Mouse (Mus musculus): ENCODE measurements around the gene Mrpl51.

Gene Mrpl51

DNA sequence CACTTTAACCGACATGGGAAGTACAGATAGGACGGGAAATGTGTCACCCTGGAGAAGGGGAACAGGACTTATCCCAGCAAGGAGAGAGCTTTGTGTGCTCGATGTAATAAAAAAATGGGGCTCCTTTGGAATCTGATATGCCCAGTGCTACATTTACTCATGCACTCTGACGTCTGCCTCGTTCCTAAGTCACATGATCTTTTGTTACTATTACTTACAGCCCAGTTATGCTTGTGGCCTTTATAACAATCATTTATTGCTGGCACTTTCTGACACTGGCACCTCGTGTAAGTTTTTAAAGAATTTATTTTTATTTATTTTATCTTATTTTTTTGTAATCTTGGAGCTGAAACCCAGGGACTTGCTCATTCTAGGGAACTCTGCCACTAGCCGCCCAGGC, 1.8 kb downstream of the Mrpl51 start:
- DNase-seq = no peak

GRCm38 (mm10) chr6:125195541-125196075, 4.0 kb downstream of the Mrpl51 start:
- no peak for DNase-seq

DNA sequence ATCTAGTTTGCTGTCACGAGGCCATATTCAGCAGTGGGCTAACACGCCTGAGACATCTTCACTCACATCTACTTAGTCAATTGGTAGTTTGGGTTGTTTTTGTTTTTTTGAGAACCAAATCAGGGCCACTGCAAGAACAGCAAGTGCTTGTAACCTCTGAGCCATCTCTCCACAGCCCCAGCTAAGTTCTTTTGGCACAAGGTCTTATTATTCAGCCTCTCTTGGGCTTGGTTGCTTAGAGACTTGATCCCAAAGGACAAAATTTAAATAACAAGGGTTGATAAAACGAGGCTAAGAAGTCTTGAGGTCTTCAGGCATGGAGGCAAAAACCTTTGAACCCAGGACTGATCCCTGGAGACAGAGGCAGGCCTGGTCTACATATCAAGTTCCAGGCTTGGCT, 4.7 kb downstream of the Mrpl51 start:
- DNase-seq = no peak

DNA sequence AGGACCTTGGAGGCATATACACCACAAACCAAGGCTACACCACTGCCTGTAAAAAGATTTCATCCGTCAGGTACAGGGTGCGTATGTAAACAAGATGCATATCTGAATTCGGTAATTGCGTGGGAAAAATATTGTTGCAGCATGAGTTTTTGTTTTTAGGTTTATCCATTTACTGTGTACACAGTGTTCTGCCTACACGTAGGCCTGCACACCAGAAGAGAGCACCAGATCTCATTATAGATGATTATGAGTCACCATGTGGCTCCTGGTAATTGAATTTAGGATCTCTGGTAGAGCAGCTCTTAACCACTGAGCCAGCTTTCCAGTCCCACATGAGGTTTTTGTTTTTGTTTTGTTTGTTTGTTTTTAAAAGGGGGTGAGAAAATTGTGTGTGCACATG, 5.6 kb downstream of the Mrpl51 start:
- no peak for DNase-seq

GRCm38 (mm10) chr6:125210436-125210835, 18.8 kb downstream of the Mrpl51 start:
- no peak for DNase-seq

GRCm38 (mm10) chr6:125212621-125213020, 21.0 kb downstream of the Mrpl51 start:
- no peak for DNase-seq

DNA sequence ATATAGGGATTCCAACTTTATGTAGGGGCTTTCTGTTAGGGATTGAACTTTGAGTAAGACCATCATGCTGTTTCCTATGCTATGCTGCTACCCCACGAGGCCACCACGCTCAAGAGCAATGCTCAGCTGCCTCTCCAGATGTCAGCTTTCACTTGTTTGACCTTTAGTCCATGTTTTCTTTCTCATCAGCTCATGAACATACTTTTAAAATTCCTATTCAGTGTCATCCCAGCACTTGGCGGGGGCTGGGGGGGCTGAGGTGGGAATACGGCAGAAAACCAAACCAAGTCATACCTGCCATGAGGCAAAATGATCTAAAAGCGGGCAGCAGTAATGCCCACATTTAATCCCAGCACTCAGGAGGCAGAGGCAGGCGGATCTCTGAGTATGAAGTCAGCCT, 21.5 kb downstream of the Mrpl51 start:
- DNase-seq = no peak

GRCm38 (mm10) chr6:125213715-125214114, 22.1 kb downstream of the Mrpl51 start:
- DNase-seq = no peak

DNA sequence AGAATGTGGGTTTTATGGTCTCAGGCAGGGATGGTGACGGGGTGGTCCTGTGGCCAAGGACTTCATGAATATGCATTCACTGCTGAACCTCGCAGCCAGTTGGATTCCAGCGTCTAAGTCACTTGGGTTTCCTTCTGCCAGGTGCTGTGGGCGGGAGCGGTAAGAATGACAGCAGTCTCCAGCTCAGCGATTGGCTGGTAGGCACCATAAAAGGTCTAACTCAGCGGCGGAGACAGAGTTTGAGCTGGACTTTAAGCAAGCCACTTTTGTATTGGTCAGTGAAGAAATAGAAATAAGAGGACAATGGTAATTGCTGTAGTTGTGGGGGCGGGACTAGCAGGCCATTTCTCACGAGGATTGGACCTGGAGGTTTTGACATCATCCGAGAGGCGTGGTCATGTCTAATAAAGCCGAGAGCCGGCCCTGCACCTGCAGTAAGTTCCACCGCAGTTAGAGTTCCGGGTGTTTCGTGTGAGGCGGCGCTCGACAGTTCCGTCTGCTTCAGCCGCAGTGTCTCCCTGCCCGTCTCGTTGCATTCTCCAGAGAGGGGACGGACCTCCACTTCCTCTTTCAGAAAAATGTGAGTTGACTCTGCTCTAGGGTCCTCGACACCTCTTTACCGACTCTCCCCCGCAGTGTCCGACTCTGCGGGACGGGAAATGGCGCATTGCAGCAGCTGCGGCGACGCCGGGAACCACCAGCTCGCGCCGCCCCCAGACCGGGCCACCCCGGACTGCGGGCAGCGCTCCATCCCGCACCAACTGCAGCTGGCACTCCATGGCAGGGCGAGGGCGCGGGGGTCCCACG, 23.8 kb downstream of the Mrpl51 start, which contains the start of gene Vamp1:
Gene Vamp1 (plus strand): TSS at position 404 of the 807 bp plus-strand sequence.
- DNase-seq = peak; percentile 95

- DNase-seq = peak; percentile 48 to 51
These were observed 25.3 kb downstream of the Mrpl51 start for GRCm38 (mm10) chr6:125216898-125217297.

GRCm38 (mm10) chr6:125217899-125218298, 26.3 kb downstream of the Mrpl51 start:
- DNase-seq = peak in 1 of 2 experiments; percentile 35

DNA sequence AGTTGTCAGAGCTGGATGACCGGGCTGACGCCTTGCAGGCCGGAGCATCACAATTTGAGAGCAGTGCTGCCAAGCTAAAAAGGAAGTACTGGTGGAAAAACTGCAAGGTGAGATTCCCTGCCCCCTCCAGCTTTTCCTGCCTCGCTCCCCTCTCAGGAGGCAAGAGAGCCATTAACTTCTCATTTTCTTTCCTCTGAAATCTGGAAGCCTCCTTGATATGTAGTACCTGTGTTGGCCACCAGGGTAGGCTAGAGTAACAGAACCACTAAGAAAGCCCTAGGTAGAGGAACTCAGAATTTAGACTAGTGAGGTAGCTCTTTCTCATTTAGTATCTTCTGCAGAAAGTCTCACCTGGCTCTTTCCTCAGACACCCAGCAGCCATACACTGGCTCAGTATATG, 27.4 kb downstream of the Mrpl51 start:
- DNase-seq = peak; percentile 64 to 73

DNA sequence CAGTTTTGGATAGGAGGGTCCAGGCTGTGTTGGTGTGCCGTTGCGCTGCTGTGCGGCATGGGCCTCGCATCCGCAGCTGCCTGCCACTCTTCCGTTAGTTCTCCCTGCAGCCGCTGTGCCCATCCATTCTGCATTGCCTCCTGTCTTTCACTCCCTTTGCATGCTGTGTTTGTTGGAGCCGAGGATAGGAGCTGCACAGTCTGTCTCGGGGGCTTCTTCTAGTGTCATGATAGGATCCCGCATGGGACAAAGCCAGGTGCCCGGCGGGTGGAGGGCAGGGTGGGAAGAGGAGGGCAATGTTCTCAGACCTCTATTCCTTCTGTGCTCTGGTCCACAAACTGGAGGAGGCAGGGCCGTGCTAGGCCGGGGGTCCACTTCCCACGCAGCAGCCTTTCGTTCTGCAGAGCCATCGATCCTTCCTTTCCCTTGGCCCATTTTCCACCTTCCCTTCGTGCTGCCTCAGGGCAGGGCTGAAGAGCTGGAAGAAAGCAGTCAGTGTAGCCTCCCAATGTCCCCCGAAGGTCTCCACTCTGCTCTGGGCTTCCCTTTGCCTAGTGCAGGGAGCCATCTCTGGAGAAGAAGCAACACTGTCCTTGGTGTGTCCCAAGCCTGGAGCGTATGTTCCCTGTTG, 29.6 kb downstream of the Mrpl51 start:
- no peak for DNase-seq

- no peak for DNase-seq
These were observed 30.5 kb downstream of the Mrpl51 start for GRCm38 (mm10) chr6:125222146-125222545.

GRCm38 (mm10) chr6:125222577-125222976, 31.0 kb downstream of the Mrpl51 start:
- no peak for DNase-seq

- peak; percentile 22 to 35 for DNase-seq
These were observed 34.0 kb downstream of the Mrpl51 start for GRCm38 (mm10) chr6:125225518-125226115.

GRCm38 (mm10) chr6:125230571-125230970, 39.0 kb downstream of the Mrpl51 start:
- no peak for DNase-seq

DNA sequence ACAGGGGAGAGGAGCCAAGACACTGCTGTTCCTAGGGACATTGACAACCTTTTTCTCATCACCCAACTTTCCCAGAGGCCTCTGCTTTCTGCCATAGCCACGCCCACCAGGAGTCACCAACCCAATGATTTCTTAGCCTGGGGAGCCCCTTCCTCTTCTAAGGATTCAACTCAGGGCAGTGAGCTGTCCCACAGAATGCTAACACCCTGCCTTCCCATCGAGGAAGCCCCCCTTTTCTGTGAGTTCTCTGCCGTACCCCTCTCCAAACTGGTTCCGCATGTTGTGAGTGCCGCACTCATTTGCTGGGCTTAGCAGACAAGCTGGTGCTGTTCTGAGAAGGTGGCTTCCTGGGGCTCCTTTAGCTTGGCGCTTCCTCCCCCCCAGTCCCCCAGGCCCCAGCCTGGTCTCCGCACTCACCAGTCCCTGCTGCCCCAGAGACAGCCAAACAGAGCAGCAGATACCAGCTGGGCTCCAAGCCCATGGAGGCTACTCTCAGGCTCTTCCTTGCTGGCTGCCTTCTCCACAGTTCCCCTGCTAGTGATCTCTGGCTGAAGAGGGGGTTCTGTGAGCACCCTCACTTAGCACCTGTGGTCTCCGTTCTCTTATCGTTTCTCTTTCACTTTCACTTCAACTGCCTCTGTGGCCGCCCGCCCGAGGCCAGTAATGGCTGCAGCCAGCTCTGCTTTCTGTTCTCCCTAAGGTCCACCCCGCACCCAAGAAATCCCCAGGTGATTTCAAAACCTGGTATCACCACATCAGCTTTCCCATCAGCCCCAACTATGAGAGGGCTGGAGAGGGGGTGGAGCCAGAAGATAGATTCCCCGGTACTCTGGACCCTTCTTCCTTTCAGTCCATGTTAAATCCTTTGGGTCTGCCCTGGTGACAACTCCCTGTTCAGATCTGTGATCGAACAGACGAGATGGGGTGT, 39.8 kb downstream of the Mrpl51 start, which contains the start of gene Tapbpl:
Gene Tapbpl (minus strand): TSS at position 744 of the 928 bp plus-strand sequence.
- DNase-seq = peak; percentile 63 to 74

DNA sequence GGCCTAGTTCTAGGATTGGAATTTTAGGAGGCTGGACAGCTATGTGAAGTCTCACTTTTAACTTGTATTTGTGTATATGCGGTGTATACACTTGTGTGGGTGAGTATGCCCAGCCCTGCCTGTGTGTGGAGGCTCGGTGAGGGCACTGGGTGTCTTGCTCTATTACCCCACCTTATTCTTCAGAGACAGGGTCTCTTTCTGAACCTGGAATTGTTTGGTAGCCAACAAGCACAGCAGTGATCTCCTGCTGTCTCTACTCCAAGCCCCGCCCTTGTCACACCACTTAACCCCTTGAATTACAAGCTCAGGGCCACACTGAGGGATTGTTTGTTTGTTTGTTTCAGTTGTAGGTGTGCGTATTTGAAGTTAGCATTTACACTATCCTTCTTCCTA, 40.4 kb downstream of the Mrpl51 start:
- no peak for DNase-seq

- DNase-seq = no peak
These were observed 40.9 kb downstream of the Mrpl51 start for GRCm38 (mm10) chr6:125232516-125232915.

DNA sequence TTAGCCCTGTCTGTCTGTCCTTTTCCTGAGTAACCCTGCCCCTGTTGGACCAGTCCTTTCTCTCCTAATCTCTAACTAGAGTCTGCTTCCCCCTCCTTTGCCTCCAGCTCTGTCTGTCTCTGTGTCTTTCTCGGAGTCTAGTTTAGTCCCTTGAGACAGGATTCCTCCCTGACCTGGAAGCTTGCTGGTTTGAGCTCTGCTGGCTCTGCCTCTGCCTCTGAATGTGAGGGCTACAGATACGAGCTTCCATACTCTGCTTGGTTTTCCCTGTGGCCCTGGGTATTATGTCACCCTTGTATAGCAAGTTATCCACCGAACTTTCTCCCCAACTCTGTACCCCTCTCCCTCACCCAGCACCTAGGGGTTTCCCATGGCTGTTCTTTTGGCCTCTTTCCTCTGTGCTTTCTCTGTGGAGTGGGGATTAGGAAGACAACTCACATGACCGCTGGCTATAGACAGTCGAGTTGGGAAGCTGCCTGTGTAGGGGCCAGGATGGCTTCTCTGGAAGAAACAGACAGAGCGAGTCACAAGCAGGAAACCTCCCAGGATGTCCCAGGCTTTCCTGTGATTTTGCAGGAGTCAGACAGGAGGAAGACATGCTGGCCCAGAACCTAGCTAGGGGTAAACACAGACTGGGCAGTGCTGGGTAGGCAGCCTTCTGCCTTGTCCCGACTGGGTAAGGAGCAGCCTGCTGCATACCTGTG, 42.4 kb downstream of the Mrpl51 start:
- DNase-seq = no peak

DNA sequence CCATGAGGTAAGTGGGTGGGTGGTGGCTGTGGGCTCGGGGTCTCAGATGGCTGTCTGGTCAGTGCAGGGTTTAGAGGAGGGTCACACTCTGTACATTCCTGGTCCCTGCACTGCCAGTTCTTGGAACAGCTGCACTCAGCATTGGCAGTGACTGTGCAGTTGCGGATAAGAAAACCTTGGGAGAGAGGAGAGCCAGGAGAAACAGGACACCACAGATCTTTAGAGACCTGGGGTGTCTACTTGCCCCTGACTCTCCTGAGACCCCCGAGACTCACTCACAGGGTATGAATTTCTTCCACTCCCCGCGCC, 42.9 kb downstream of the Mrpl51 start:
- DNase-seq = no peak

Data from cerebellum, adult 18-20 months (tissue).